Mouse (Mus musculus): Measurements from ENCODE around the gene Rsl24d1. TPM values are rescaled to one million over a fixed set of nuclear protein-coding genes. Genes with fewer than 3 reads are reported as not detected.
"Not testable (repeated sequence)": the region's sequence is repeated elsewhere in the genome, so short reads cannot be mapped to it uniquely, and the experiment has no call there.

The Rsl24d1 gene
- total RNA-seq (2017), result 176 and 264 TPM in 2 replicates

- peak; percentile 94 to 98 for ATAC-seq (replicated peaks in 1 of 2; ENCODE audit: insufficient read depth in 1 of 2, low FRiP score in 2 of 2, low TSS enrichment in 1 of 2, low read depth in 1 of 2, poor library complexity in 2 of 2, severe bottlenecking in 2 of 2)
Observed at GRCm38 (mm10) chr9:73112919-73113906, at the start of gene Rsl24d1. Gene Rsl24d1, plus strand, starts transcription at chr9:73113426.

- ATAC-seq (replicated peaks in 1 of 2; ENCODE audit: insufficient read depth in 1 of 2, low FRiP score in 2 of 2, low TSS enrichment in 1 of 2, low read depth in 1 of 2, poor library complexity in 2 of 2, severe bottlenecking in 2 of 2), result no peak
Observed at GRCm38 (mm10) chr9:73063621-73064290, 49.5 kb upstream of the Rsl24d1 start.

- ATAC-seq (replicated peaks in 1 of 2; ENCODE audit: insufficient read depth in 1 of 2, low FRiP score in 2 of 2, low TSS enrichment in 1 of 2, low read depth in 1 of 2, poor library complexity in 2 of 2, severe bottlenecking in 2 of 2), result no peak
Observed at GRCm38 (mm10) chr9:73067086-73067485, 46.1 kb upstream of the Rsl24d1 start.

- peak; percentile 22 to 25; a peak in 2 of 4 replicates for ATAC-seq (replicated peaks in 1 of 2; ENCODE audit: insufficient read depth in 1 of 2, low FRiP score in 2 of 2, low TSS enrichment in 1 of 2, low read depth in 1 of 2, poor library complexity in 2 of 2, severe bottlenecking in 2 of 2)
Observed at GRCm38 (mm10) chr9:73068230-73068679, 45.0 kb upstream of the Rsl24d1 start.

- ATAC-seq (replicated peaks in 1 of 2; ENCODE audit: insufficient read depth in 1 of 2, low FRiP score in 2 of 2, low TSS enrichment in 1 of 2, low read depth in 1 of 2, poor library complexity in 2 of 2, severe bottlenecking in 2 of 2), result 0 out of 4 replicates have a peak, but pooled peaks of 1 of the 2 experiments have one; percentile 20
Observed at GRCm38 (mm10) chr9:73068688-73069087, 44.5 kb upstream of the Rsl24d1 start.

GRCm38 (mm10) chr9:73070971-73071659 lies 42.1 kb upstream of the Rsl24d1 start:
- ATAC-seq (replicated peaks in 1 of 2; ENCODE audit: insufficient read depth in 1 of 2, low FRiP score in 2 of 2, low TSS enrichment in 1 of 2, low read depth in 1 of 2, poor library complexity in 2 of 2, severe bottlenecking in 2 of 2), result peak in 1 of 2 experiments; percentile 37; a peak in 2 of 4 replicates

GRCm38 (mm10) chr9:73072426-73072825 lies 40.8 kb upstream of the Rsl24d1 start:
- no peak; a peak in 1 of 4 replicates for ATAC-seq (replicated peaks in 1 of 2; ENCODE audit: insufficient read depth in 1 of 2, low FRiP score in 2 of 2, low TSS enrichment in 1 of 2, low read depth in 1 of 2, poor library complexity in 2 of 2, severe bottlenecking in 2 of 2)

- peak; percentile 63 to 69 for ATAC-seq (replicated peaks in 1 of 2; ENCODE audit: insufficient read depth in 1 of 2, low FRiP score in 2 of 2, low TSS enrichment in 1 of 2, low read depth in 1 of 2, poor library complexity in 2 of 2, severe bottlenecking in 2 of 2)
Observed at GRCm38 (mm10) chr9:73073169-73073568, 40.1 kb upstream of the Rsl24d1 start.

- ATAC-seq (replicated peaks in 1 of 2; ENCODE audit: insufficient read depth in 1 of 2, low FRiP score in 2 of 2, low TSS enrichment in 1 of 2, low read depth in 1 of 2, poor library complexity in 2 of 2, severe bottlenecking in 2 of 2), result not testable (repeated sequence)
Observed at GRCm38 (mm10) chr9:73079349-73079748, 33.9 kb upstream of the Rsl24d1 start.

- no peak for ATAC-seq (replicated peaks in 1 of 2; ENCODE audit: insufficient read depth in 1 of 2, low FRiP score in 2 of 2, low TSS enrichment in 1 of 2, low read depth in 1 of 2, poor library complexity in 2 of 2, severe bottlenecking in 2 of 2)
Observed at GRCm38 (mm10) chr9:73079801-73080325, 33.4 kb upstream of the Rsl24d1 start.

GRCm38 (mm10) chr9:73082291-73083000 lies 30.8 kb upstream of the Rsl24d1 start:
- ATAC-seq (replicated peaks in 1 of 2; ENCODE audit: insufficient read depth in 1 of 2, low FRiP score in 2 of 2, low TSS enrichment in 1 of 2, low read depth in 1 of 2, poor library complexity in 2 of 2, severe bottlenecking in 2 of 2), result no peak

GRCm38 (mm10) chr9:73083956-73084355 lies 29.3 kb upstream of the Rsl24d1 start:
- no peak for ATAC-seq (replicated peaks in 1 of 2; ENCODE audit: insufficient read depth in 1 of 2, low FRiP score in 2 of 2, low TSS enrichment in 1 of 2, low read depth in 1 of 2, poor library complexity in 2 of 2, severe bottlenecking in 2 of 2)

GRCm38 (mm10) chr9:73085845-73086244 lies 27.4 kb upstream of the Rsl24d1 start:
- peak; percentile 38 to 40; a peak in 3 of 4 replicates for ATAC-seq (replicated peaks in 1 of 2; ENCODE audit: insufficient read depth in 1 of 2, low FRiP score in 2 of 2, low TSS enrichment in 1 of 2, low read depth in 1 of 2, poor library complexity in 2 of 2, severe bottlenecking in 2 of 2)

GRCm38 (mm10) chr9:73087121-73087520 lies 26.1 kb upstream of the Rsl24d1 start:
- ATAC-seq (replicated peaks in 1 of 2; ENCODE audit: insufficient read depth in 1 of 2, low FRiP score in 2 of 2, low TSS enrichment in 1 of 2, low read depth in 1 of 2, poor library complexity in 2 of 2, severe bottlenecking in 2 of 2), result no peak

GRCm38 (mm10) chr9:73087581-73087980 lies 25.6 kb upstream of the Rsl24d1 start:
- ATAC-seq (replicated peaks in 1 of 2; ENCODE audit: insufficient read depth in 1 of 2, low FRiP score in 2 of 2, low TSS enrichment in 1 of 2, low read depth in 1 of 2, poor library complexity in 2 of 2, severe bottlenecking in 2 of 2), result no peak

- ATAC-seq (replicated peaks in 1 of 2; ENCODE audit: insufficient read depth in 1 of 2, low FRiP score in 2 of 2, low TSS enrichment in 1 of 2, low read depth in 1 of 2, poor library complexity in 2 of 2, severe bottlenecking in 2 of 2), result peak; percentile 80 to 81
Observed at GRCm38 (mm10) chr9:73089222-73089920, 23.9 kb upstream of the Rsl24d1 start.
